Mouse (Mus musculus): ENCODE results near the gene Chd5. TPM values are rescaled to one million over a fixed set of nuclear protein-coding genes. Genes with fewer than 3 reads are reported as not detected.

Gene Chd5
- polyA plus RNA-seq (2015; fragmentation: Nextera tagmentation; extraction: Ambion mirVana): 55.2 and 66.7 TPM in 2 replicates

- peak within 1 kb of the TSS; percentile 81 for H3K27ac ChIP-seq (ENCODE audit: low read length)
- H3K36me3 ChIP-seq (ENCODE audit: control insufficient read depth, insufficient read depth, low read length): peaks cover 3% of the 10 kb centered on the region; the same call in 1 of the 2 replicates
- under 1% methylated on average over 91 of the region's 120 CpGs for WGBS
Measured at GRCm38 (mm10) chr4:152338419-152339292, at the start of gene Chd5. Gene Chd5 (plus strand): TSS chr4:152338651.

GRCm38 (mm10) chr4:152290385-152290784 is 48.1 kb upstream of the Chd5 start:
- H3K4me1 ChIP-seq (ENCODE audit: control insufficient read depth, insufficient read depth, low read length): peaks cover 29% of the 10 kb centered on the region
- peak; percentile 18; the same call in 1 of the 2 replicates for ATAC-seq
- peak overlapping the region; percentile 60 for H3K9ac ChIP-seq (ENCODE audit: low read depth, low read length)

More at GRCm38 (mm10) chr4:152338419-152339292, at the start of gene Chd5:
- Histone ChIP-seq H3K4me2 (ENCODE audit: low read length) (peak within 1 kb of the TSS; percentile 89), H3K4me1 (ENCODE audit: control insufficient read depth, insufficient read depth, low read length) (peaks cover 26% of the 10 kb centered on the region), H3K9me3 (replicated peaks; ENCODE audit: control insufficient read depth, low read length, poor library complexity, severe bottlenecking) (no peaks in the 10 kb centered on the region), H3K27me3 (ENCODE audit: control insufficient read depth, insufficient read depth, low read depth, low read length) (no peaks in the 10 kb centered on the region), H3K9ac (ENCODE audit: low read depth, low read length) (peak within 1 kb of the TSS; percentile 88), H3K4me3 (ENCODE audit: low read depth, low read length) (peak within 1 kb of the TSS; percentile 61)
- peak; percentile 64 for ATAC-seq

GRCm38 (mm10) chr4:152290991-152291390 is 47.5 kb upstream of the Chd5 start:
- Histone ChIP-seq H3K27ac (ENCODE audit: low read length) (no peak overlapping the region), H3K9me3 (replicated peaks; ENCODE audit: control insufficient read depth, low read length, poor library complexity, severe bottlenecking) (no peaks in the 10 kb centered on the region), H3K9ac (ENCODE audit: low read depth, low read length) (peak overlapping the region; percentile 60; the same call in 1 of the 2 replicates), H3K4me1 (ENCODE audit: control insufficient read depth, insufficient read depth, low read length) (peaks cover 27% of the 10 kb centered on the region), H3K27me3 (ENCODE audit: control insufficient read depth, insufficient read depth, low read depth, low read length) (peaks cover 72% of the 10 kb centered on the region), H3K4me2 (ENCODE audit: low read length) (peak overlapping the region; percentile 67), H3K4me3 (ENCODE audit: low read depth, low read length) (no peak overlapping the region), H3K36me3 (ENCODE audit: control insufficient read depth, insufficient read depth, low read length) (no peaks in the 10 kb centered on the region)
- 14% methylated on average over 11 of the region's 11 CpGs for WGBS
- no peak for ATAC-seq

More at GRCm38 (mm10) chr4:152290385-152290784, 48.1 kb upstream of the Chd5 start:
- Histone ChIP-seq H3K27me3 (ENCODE audit: control insufficient read depth, insufficient read depth, low read depth, low read length) (peaks cover 71% of the 10 kb centered on the region), H3K4me3 (ENCODE audit: low read depth, low read length) (peak overlapping the region; percentile 31), H3K36me3 (ENCODE audit: control insufficient read depth, insufficient read depth, low read length) (no peaks in the 10 kb centered on the region), H3K4me2 (ENCODE audit: low read length) (peak overlapping the region; percentile 67), H3K9me3 (replicated peaks; ENCODE audit: control insufficient read depth, low read length, poor library complexity, severe bottlenecking) (no peaks in the 10 kb centered on the region), H3K27ac (ENCODE audit: low read length) (no peak overlapping the region; the same call in 1 of the 2 replicates)
- under 1% methylated on average over 32 of the region's 39 CpGs for WGBS

- WGBS: 14% methylated on average over 6 of the region's 6 CpGs
- H3K9ac ChIP-seq (ENCODE audit: low read depth, low read length): peak within 1 kb of the TSS; percentile 60
- peak within 1 kb of the TSS; percentile 67 for H3K4me2 ChIP-seq (ENCODE audit: low read length)
- H3K9me3 ChIP-seq (replicated peaks; ENCODE audit: control insufficient read depth, low read length, poor library complexity, severe bottlenecking): no peaks in the 10 kb centered on the region
- H3K36me3 ChIP-seq (ENCODE audit: control insufficient read depth, insufficient read depth, low read length): no peaks in the 10 kb centered on the region
- H3K27ac ChIP-seq (ENCODE audit: low read length): no peak within 1 kb of the TSS; the same call in 1 of the 2 replicates
- H3K4me1 ChIP-seq (ENCODE audit: control insufficient read depth, insufficient read depth, low read length): peaks cover 24% of the 10 kb centered on the region
- no peak for ATAC-seq
- peaks cover 70% of the 10 kb centered on the region for H3K27me3 ChIP-seq (ENCODE audit: control insufficient read depth, insufficient read depth, low read depth, low read length)
- peak within 1 kb of the TSS; percentile 31 for H3K4me3 ChIP-seq (ENCODE audit: low read depth, low read length)
Measured at GRCm38 (mm10) chr4:152291562-152291961, 46.9 kb upstream of the Chd5 start, which contains the start of gene Hes3. Gene Hes3 (minus strand): TSS chr4:152291662.

GRCm38 (mm10) chr4:152292102-152292765 is 46.2 kb upstream of the Chd5 start:
- H3K36me3 ChIP-seq (ENCODE audit: control insufficient read depth, insufficient read depth, low read length): no peaks in the 10 kb centered on the region
- H3K4me2 ChIP-seq (ENCODE audit: low read length): no peak overlapping the region
- H3K9me3 ChIP-seq (replicated peaks; ENCODE audit: control insufficient read depth, low read length, poor library complexity, severe bottlenecking): no peaks in the 10 kb centered on the region
- no peak overlapping the region for H3K27ac ChIP-seq (ENCODE audit: low read length)
- WGBS: 4% methylated on average over 12 of the region's 12 CpGs
- ATAC-seq: no peak
- peaks cover 67% of the 10 kb centered on the region for H3K27me3 ChIP-seq (ENCODE audit: control insufficient read depth, insufficient read depth, low read depth, low read length)
- H3K4me1 ChIP-seq (ENCODE audit: control insufficient read depth, insufficient read depth, low read length): peaks cover 20% of the 10 kb centered on the region
- H3K9ac ChIP-seq (ENCODE audit: low read depth, low read length): 0 out of 2 replicates have a peak overlapping the region, but pooled peaks have one; percentile 30
- H3K4me3 ChIP-seq (ENCODE audit: low read depth, low read length): no peak overlapping the region

- H3K27me3 ChIP-seq (ENCODE audit: control insufficient read depth, insufficient read depth, low read depth, low read length): peaks cover 54% of the 10 kb centered on the region
- WGBS: 60% methylated on average over 10 of the region's 10 CpGs
- H3K4me2 ChIP-seq (ENCODE audit: low read length): no peak overlapping the region
- H3K27ac ChIP-seq (ENCODE audit: low read length): no peak overlapping the region
- H3K4me3 ChIP-seq (ENCODE audit: low read depth, low read length): no peak overlapping the region
- no peak for ATAC-seq
- no peaks in the 10 kb centered on the region for H3K9me3 ChIP-seq (replicated peaks; ENCODE audit: control insufficient read depth, low read length, poor library complexity, severe bottlenecking)
- H3K4me1 ChIP-seq (ENCODE audit: control insufficient read depth, insufficient read depth, low read length): peaks cover 31% of the 10 kb centered on the region
- no peaks in the 10 kb centered on the region for H3K36me3 ChIP-seq (ENCODE audit: control insufficient read depth, insufficient read depth, low read length)
- no peak overlapping the region for H3K9ac ChIP-seq (ENCODE audit: low read depth, low read length)
Measured at GRCm38 (mm10) chr4:152294188-152294929, 44.1 kb upstream of the Chd5 start.

GRCm38 (mm10) chr4:152295916-152296315 is 42.5 kb upstream of the Chd5 start:
- Histone ChIP-seq H3K27me3 (ENCODE audit: control insufficient read depth, insufficient read depth, low read depth, low read length) (peaks cover 43% of the 10 kb centered on the region), H3K4me2 (ENCODE audit: low read length) (no peak overlapping the region), H3K4me1 (ENCODE audit: control insufficient read depth, insufficient read depth, low read length) (peaks cover 21% of the 10 kb centered on the region), H3K9ac (ENCODE audit: low read depth, low read length) (no peak overlapping the region), H3K9me3 (replicated peaks; ENCODE audit: control insufficient read depth, low read length, poor library complexity, severe bottlenecking) (no peaks in the 10 kb centered on the region), H3K27ac (ENCODE audit: low read length) (no peak overlapping the region), H3K4me3 (ENCODE audit: low read depth, low read length) (no peak overlapping the region), H3K36me3 (ENCODE audit: control insufficient read depth, insufficient read depth, low read length) (peaks cover 2% of the 10 kb centered on the region; the same call in 1 of the 2 replicates)
- WGBS: 49% methylated on average over 4 of the region's 4 CpGs
- ATAC-seq: no peak

- peaks cover 39% of the 10 kb centered on the region for H3K27me3 ChIP-seq (ENCODE audit: control insufficient read depth, insufficient read depth, low read depth, low read length)
- no peak for ATAC-seq
- H3K4me2 ChIP-seq (ENCODE audit: low read length): peak overlapping the region; percentile 96
- H3K9ac ChIP-seq (ENCODE audit: low read depth, low read length): 0 out of 2 replicates have a peak overlapping the region, but pooled peaks have one; percentile 23
- 19% methylated on average over 8 of the region's 8 CpGs for WGBS
- H3K9me3 ChIP-seq (replicated peaks; ENCODE audit: control insufficient read depth, low read length, poor library complexity, severe bottlenecking): no peaks in the 10 kb centered on the region
- H3K36me3 ChIP-seq (ENCODE audit: control insufficient read depth, insufficient read depth, low read length): peaks cover 5% of the 10 kb centered on the region; the same call in 1 of the 2 replicates
- H3K4me1 ChIP-seq (ENCODE audit: control insufficient read depth, insufficient read depth, low read length): peaks cover 19% of the 10 kb centered on the region
- H3K4me3 ChIP-seq (ENCODE audit: low read depth, low read length): peak overlapping the region; percentile 94
- no peak overlapping the region for H3K27ac ChIP-seq (ENCODE audit: low read length)
Measured at GRCm38 (mm10) chr4:152296371-152296770, 42.1 kb upstream of the Chd5 start.

Measured in midbrain, embryonic 16.5 days (tissue).